Comparison of ENCODE assay signal across 8 mouse cellular contexts in the genomic region with DNA sequence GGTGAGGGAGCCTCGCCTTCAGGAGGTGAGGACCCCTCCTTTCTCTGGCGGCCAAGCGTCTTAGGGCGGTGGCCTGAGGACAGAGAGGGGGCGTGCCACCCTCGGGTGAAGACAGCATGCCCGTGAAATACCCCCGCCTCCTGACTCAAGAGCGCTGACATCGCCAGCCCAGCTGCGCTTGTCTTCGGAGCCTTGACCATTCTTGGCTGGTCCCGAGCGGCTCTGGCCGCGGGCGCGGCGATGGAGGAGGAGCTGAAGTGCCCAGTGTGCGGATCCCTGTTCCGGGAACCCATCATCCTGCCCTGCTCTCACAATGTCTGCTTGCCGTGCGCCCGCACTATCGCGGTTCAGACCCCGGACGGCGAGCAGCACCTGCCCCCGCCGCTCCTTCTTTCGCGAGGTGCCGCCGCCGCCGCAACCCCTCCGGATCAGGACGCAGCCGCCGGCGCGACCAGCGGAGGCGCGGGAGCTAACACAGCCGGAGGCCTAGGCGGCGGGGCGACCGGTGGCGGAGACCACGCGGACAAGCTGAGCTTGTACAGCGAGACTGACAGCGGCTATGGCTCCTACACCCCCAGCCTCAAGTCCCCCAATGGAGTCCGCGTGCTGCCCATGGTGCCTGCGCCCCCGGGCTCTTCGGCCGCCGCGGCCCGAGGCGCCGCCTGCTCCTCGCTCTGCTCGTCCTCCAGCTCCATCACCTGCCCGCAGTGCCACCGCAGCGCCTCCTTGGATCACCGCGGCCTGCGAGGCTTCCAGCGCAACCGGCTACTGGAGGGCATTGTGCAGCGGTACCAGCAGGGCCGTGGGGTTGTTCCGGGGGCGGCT. TPM values are rescaled to one million over a fixed set of nuclear protein-coding genes. Genes with fewer than 3 reads are reported as not detected.
DNase-seq lines count a peak whose midpoint lies in the region; ATAC-seq and TF ChIP-seq lines count a peak whose summit lies in the region.

No protein-coding gene starts in this region.

- no peaks in the 10 kb centered on the region for H3K27me3 ChIP-seq in testis, adult 2 months (ENCODE audit: control insufficient read depth, insufficient read depth, low read length)
- peaks cover 69% of the 10 kb centered on the region for H3K27me3 ChIP-seq in heart, embryonic 15.5 days
- peaks cover 59% of the 10 kb centered on the region for H3K27me3 ChIP-seq in liver, embryonic 16.5 days (ENCODE audit: control insufficient read depth, insufficient read depth, low read depth, low read length)
- H3K27me3 ChIP-seq in stomach, embryonic 16.5 days (ENCODE audit: control insufficient read depth, insufficient read depth, low read length) = peaks cover 57% of the 10 kb centered on the region

- no peak for TF ChIP-seq CTCF in testis, adult 2 months (IDR thresholded peaks at IDR 0.05; ENCODE audit: control insufficient read depth, insufficient read depth, insufficient replicate concordance, low read depth, low read length)

- no peak overlapping the region for H3K27ac ChIP-seq in testis, adult 2 months (ENCODE audit: control insufficient read depth, insufficient read depth, low read depth, low read length)
- no peak overlapping the region for H3K27ac ChIP-seq in heart, embryonic 15.5 days
- no peak overlapping the region for H3K27ac ChIP-seq in liver, embryonic 16.5 days (ENCODE audit: low read length)
- H3K27ac ChIP-seq in stomach, embryonic 16.5 days (ENCODE audit: low read length) = no peak overlapping the region

- H3K4me2 ChIP-seq in heart, embryonic 15.5 days = peak overlapping the region; percentile 100
- H3K4me2 ChIP-seq in liver, embryonic 16.5 days (ENCODE audit: low read depth, low read length) = peak overlapping the region; percentile 77; the same call in 1 of the 2 replicates
- peak overlapping the region; percentile 100 for H3K4me2 ChIP-seq in stomach, embryonic 16.5 days (ENCODE audit: low read depth, low read length)

- H3K9ac ChIP-seq in heart, embryonic 15.5 days = no peak overlapping the region
- H3K9ac ChIP-seq in liver, embryonic 16.5 days (ENCODE audit: low read depth, low read length) = no peak overlapping the region
- H3K9ac ChIP-seq in stomach, embryonic 16.5 days (ENCODE audit: low read length) = no peak overlapping the region

- H3K4me3 ChIP-seq in testis, adult 2 months (ENCODE audit: control insufficient read depth, low read depth, low read length) = peak overlapping the region; percentile 60
- peak overlapping the region; percentile 65 for H3K4me3 ChIP-seq in heart, embryonic 15.5 days
- H3K4me3 ChIP-seq in liver, embryonic 16.5 days (ENCODE audit: low read depth, low read length) = peak overlapping the region; percentile 9
- peak overlapping the region; percentile 59 for H3K4me3 ChIP-seq in stomach, embryonic 16.5 days (replicated peaks; ENCODE audit: low read length)

- 0 out of 2 replicates have a peak, but pooled peaks have one; percentile 2 for ATAC-seq in heart, embryonic 15.5 days (replicated peaks; ENCODE audit: insufficient number of reproducible peaks, insufficient read depth, low FRiP score, low read depth)
- ATAC-seq in liver, embryonic 16.5 days (ENCODE audit: low read depth) = no peak
- ATAC-seq in stomach, embryonic 16.5 days (ENCODE audit: insufficient read depth, low FRiP score) = peak; percentile 23; the same call in 1 of the 2 replicates
- ATAC-seq in activated CD4-positive, CD25-positive, alpha-beta regulatory T cell, adult 4 months = no peak

- H3K4me1 ChIP-seq in testis, adult 2 months (ENCODE audit: control insufficient read depth, insufficient read depth, low read length) = peaks cover 19% of the 10 kb centered on the region
- peaks cover 34% of the 10 kb centered on the region for H3K4me1 ChIP-seq in heart, embryonic 15.5 days (replicated peaks)
- H3K4me1 ChIP-seq in liver, embryonic 16.5 days (ENCODE audit: control insufficient read depth, low read depth, low read length) = peaks cover 6% of the 10 kb centered on the region
- H3K4me1 ChIP-seq in stomach, embryonic 16.5 days (ENCODE audit: control insufficient read depth, insufficient read depth, low read length) = peaks cover 13% of the 10 kb centered on the region

- no peak for TF ChIP-seq POLR2A in testis, adult 2 months (IDR thresholded peaks at IDR 0.05; ENCODE audit: control insufficient read depth, low read depth, low read length)

- 1% methylated on average over 78 of the region's 81 CpGs for WGBS in heart, embryonic 15.5 days
- 2% methylated on average over 72 of the region's 81 CpGs for WGBS in liver, embryonic 16.5 days (ENCODE audit: insufficient replicate concordance)
- WGBS in stomach, embryonic 16.5 days = 1% methylated on average over 79 of the region's 81 CpGs

- H3K9me3 ChIP-seq in heart, embryonic 15.5 days (replicated peaks) = no peaks in the 10 kb centered on the region
- no peaks in the 10 kb centered on the region for H3K9me3 ChIP-seq in liver, embryonic 16.5 days (replicated peaks; ENCODE audit: control insufficient read depth, low read length)
- H3K9me3 ChIP-seq in stomach, embryonic 16.5 days (replicated peaks; ENCODE audit: control insufficient read depth, low read length) = no peaks in the 10 kb centered on the region

- peak; percentile 6 for DNase-seq in gastrocnemius, postnatal 14 days
- no peak for DNase-seq in gastrocnemius, adult 8-10 months (ENCODE audit: low spot score in 2 of 2)
- DNase-seq in testis, postnatal 14 days (ENCODE audit: low spot score) = no peak

- intact Hi-C loops in gastrocnemius, postnatal 14 days (cut with DNase I; ENCODE audit: low total_unique reads) = no loop called here

- H3K36me3 ChIP-seq in testis, adult 2 months (ENCODE audit: control insufficient read depth, insufficient read depth, low read length) = no peaks in the 10 kb centered on the region
- no peaks in the 10 kb centered on the region for H3K36me3 ChIP-seq in heart, embryonic 15.5 days
- H3K36me3 ChIP-seq in liver, embryonic 16.5 days (ENCODE audit: control insufficient read depth, insufficient read depth) = no peaks in the 10 kb centered on the region
- H3K36me3 ChIP-seq in stomach, embryonic 16.5 days (ENCODE audit: control insufficient read depth, insufficient read depth, low read length) = no peaks in the 10 kb centered on the region

RNA-seq across cellular contexts. Expression of a gene that starts 1.0 kb away (rescaled TPM):
- total RNA-seq in gastrocnemius, postnatal 14 days (2021) = under 1 TPM; 0.07 to 0.18 TPM
- total RNA-seq in gastrocnemius, adult 8-10 months (2022) = under 1 TPM in 2 of 4 experiments, not detected in 2; 0.19 to 0.36 TPM
- polyA plus RNA-seq in testis, adult 2 months (2012; rRNA removed) = 0.43 and 0.49 TPM in 2 replicates
- polyA plus RNA-seq in heart, embryonic 15.5 days (2015; fragmentation: Nextera tagmentation; extraction: Ambion mirVana) = 0.19 and 0.33 TPM in 2 replicates
- 0.02 TPM in 2 replicates for polyA plus RNA-seq in liver, embryonic 16.5 days (2015; fragmentation: Nextera tagmentation; extraction: Ambion mirVana)
- 0.30 and 0.40 TPM in 2 replicates for polyA plus RNA-seq in stomach, embryonic 16.5 days (2015; fragmentation: Nextera tagmentation; extraction: Ambion mirVana)
- not detected for polyA plus RNA-seq in activated CD4-positive, CD25-positive, alpha-beta regulatory T cell, adult 4 months (2017; shearing (Covaris generic))

RNA-seq across cellular contexts. Expression of a gene that starts 42.2 kb away (rescaled TPM):
- under 1 TPM; 0.66 to 1.00 TPM for total RNA-seq in gastrocnemius, postnatal 14 days (2021)
- total RNA-seq in gastrocnemius, adult 8-10 months (2022) = under 1 TPM in 3 of 4 experiments, not detected in 1; 0.31 to 0.51 (median 0.36) TPM
- 10.9 and 11.2 TPM in 2 replicates for polyA plus RNA-seq in testis, adult 2 months (2012; rRNA removed)
- polyA plus RNA-seq in heart, embryonic 15.5 days (2015; fragmentation: Nextera tagmentation; extraction: Ambion mirVana) = 1.2 and 1.9 TPM in 2 replicates
- 2.1 and 2.3 TPM in 2 replicates for polyA plus RNA-seq in liver, embryonic 16.5 days (2015; fragmentation: Nextera tagmentation; extraction: Ambion mirVana)
- polyA plus RNA-seq in stomach, embryonic 16.5 days (2015; fragmentation: Nextera tagmentation; extraction: Ambion mirVana) = 3.2 and 4.7 TPM in 2 replicates
- 1 to 10 TPM in 1 of 2 experiments, under 1 TPM in 1; 0.50 to 1.1 TPM for polyA plus RNA-seq in activated CD4-positive, CD25-positive, alpha-beta regulatory T cell, adult 4 months (2017; shearing (Covaris generic))

Comparison
In these comparisons a context has a peak if more than half of its experiments do, and no peak if none do; other contexts are left out.
1. H3K4me3 ChIP-seq: peak in every context shown above with its lines; median percentile 65 in heart, embryonic 15.5 days; 60 in testis, adult 2 months; 59 in stomach, embryonic 16.5 days; 9 in liver, embryonic 16.5 days.
2. ATAC-seq: peak in heart, embryonic 15.5 days (single experiment) and stomach, embryonic 16.5 days (single experiment); none in liver, embryonic 16.5 days (single experiment) and activated CD4-positive, CD25-positive, alpha-beta regulatory T cell, adult 4 months (single experiment).
3. Peak in every context shown above with its lines, with median percentiles within 50 percentile points of each other: H3K4me2 ChIP-seq.